26 mouse cellular contexts compared by ENCODE assay signal in the genomic region with DNA sequence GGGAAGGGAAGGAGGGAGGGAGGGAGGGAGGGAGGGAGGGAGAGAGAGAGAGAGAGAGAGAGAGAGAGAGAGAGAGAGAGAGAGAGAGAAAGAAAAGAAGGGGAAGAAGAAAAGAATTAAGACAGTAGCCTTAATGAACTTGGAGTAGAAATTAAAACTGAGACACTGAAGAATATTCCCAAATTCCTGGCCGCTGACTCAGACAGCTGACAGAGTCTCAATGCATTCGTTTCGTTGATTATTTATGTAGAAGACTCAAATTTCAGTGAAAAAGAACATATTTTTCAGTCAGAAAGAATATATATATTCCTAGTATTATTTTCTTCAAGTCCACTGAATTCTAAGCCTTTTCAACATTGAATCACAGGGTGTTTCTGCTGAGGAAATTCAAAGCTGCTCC.
"Had no signal": no experiment of that assay in that cellular context is flagged by ENCODE, and none has a peak within 500 bp of the region (broad histone marks: within the 10 kb centered on the region; RNA-seq: fewer than 3 reads in every experiment).

No protein-coding gene starts in this region.

- H3K4me1 ChIP-seq: heart, embryonic 13.5 days; hindbrain, embryonic 15.5 days; kidney, embryonic 15.5 days; limb, embryonic 10.5 days; limb, embryonic 12.5 days; liver, embryonic 13.5 days had no signal

- H3K27ac ChIP-seq: heart, adult 2 months; heart, embryonic 13.5 days; heart, embryonic 15.5 days; hindbrain, embryonic 13.5 days; hindbrain, embryonic 15.5 days; hindbrain, postnatal 0 days; kidney, embryonic 15.5 days; kidney, postnatal 0 days; limb, embryonic 10.5 days; limb, embryonic 12.5 days; liver, embryonic 13.5 days had no signal

- H3K4me2 ChIP-seq: heart, embryonic 11.5 days; heart, embryonic 13.5 days; heart, embryonic 15.5 days; hindbrain, embryonic 13.5 days; hindbrain, embryonic 15.5 days; kidney, embryonic 15.5 days; limb, embryonic 12.5 days; liver, embryonic 11.5 days; liver, embryonic 13.5 days had no signal

- DNase-seq: gastrocnemius, postnatal 14 days; gastrocnemius, postnatal 36 days; heart, adult 2 months; heart, postnatal 14 days; heart, postnatal 36 days; kidney, adult 11 months; kidney, adult 2 months; kidney, adult 9 months; kidney, postnatal 14 days; kidney, postnatal 36 days; layer of hippocampus, adult 9-11 months; layer of hippocampus, postnatal 36 days; liver; liver, embryonic 13.5 days had no signal

- H3K36me3 ChIP-seq: heart, embryonic 13.5 days; heart, embryonic 15.5 days; hindbrain, embryonic 13.5 days; hindbrain, embryonic 15.5 days; kidney, embryonic 15.5 days; limb, embryonic 10.5 days; limb, embryonic 12.5 days; liver, embryonic 13.5 days had no signal

- H3K27me3 ChIP-seq: heart, embryonic 13.5 days; heart, embryonic 15.5 days; hindbrain, embryonic 13.5 days; hindbrain, embryonic 15.5 days; kidney, embryonic 15.5 days; limb, embryonic 12.5 days; liver, embryonic 13.5 days had no signal

- H3K9ac ChIP-seq: heart, embryonic 13.5 days; heart, embryonic 15.5 days; hindbrain, embryonic 13.5 days; hindbrain, embryonic 15.5 days; kidney, embryonic 15.5 days; limb, embryonic 12.5 days; liver, embryonic 13.5 days had no signal

- ATAC-seq: hindbrain, postnatal 0 days; intestine, embryonic 16.5 days had no signal

- H3K4me3 ChIP-seq: heart, adult 2 months; heart, embryonic 13.5 days; heart, embryonic 15.5 days; hindbrain, embryonic 13.5 days; hindbrain, embryonic 15.5 days; kidney, embryonic 15.5 days; limb, embryonic 10.5 days; limb, embryonic 12.5 days; liver, embryonic 13.5 days had no signal

- H3K9me3 ChIP-seq: heart, embryonic 13.5 days; heart, embryonic 15.5 days; hindbrain, embryonic 13.5 days; hindbrain, embryonic 15.5 days; kidney, embryonic 15.5 days; limb, embryonic 10.5 days; limb, embryonic 12.5 days; liver, embryonic 13.5 days had no signal
